Mouse (Mus musculus) natural killer cell, adult 2 months (primary cell): ENCODE measurements around the gene Pgm5.

Experiments
- DNase-seq, 2 experiments: peaks; one replicate each; pipeline ENCODE4 v3.0.0; 2022; ENCODE audit warnings: low spot score in 2 of 2

Gene Pgm5

GRCm38 (mm10) chr19:24871037-24871635 is 9.5 kb upstream of the Pgm5 start:
- DNase-seq: peak; percentile 11 to 59

- no peak for DNase-seq
Observed at GRCm38 (mm10) chr19:24865436-24865835, 3.8 kb upstream of the Pgm5 start.

- DNase-seq: no peak
Observed at GRCm38 (mm10) chr19:24861276-24861611, 411 bp downstream of the Pgm5 start.

- no peak for DNase-seq
Observed at GRCm38 (mm10) chr19:24851456-24852315, 10.0 kb downstream of the Pgm5 start.

GRCm38 (mm10) chr19:24848844-24849243 is 12.8 kb downstream of the Pgm5 start:
- DNase-seq: no peak

GRCm38 (mm10) chr19:24848345-24848744 is 13.3 kb downstream of the Pgm5 start:
- DNase-seq: no peak

GRCm38 (mm10) chr19:24845007-24845546 is 16.6 kb downstream of the Pgm5 start:
- DNase-seq: no peak

- no peak for DNase-seq
Observed at GRCm38 (mm10) chr19:24842080-24842479, 19.6 kb downstream of the Pgm5 start.

GRCm38 (mm10) chr19:24824517-24824916 is 37.1 kb downstream of the Pgm5 start:
- DNase-seq: no peak

- no peak for DNase-seq
Observed at GRCm38 (mm10) chr19:24815661-24816221, 45.9 kb downstream of the Pgm5 start.

- no peak for DNase-seq
Observed at GRCm38 (mm10) chr19:24812861-24813293, 48.8 kb downstream of the Pgm5 start.

- no peak for DNase-seq
Observed at GRCm38 (mm10) chr19:24812106-24812810, 49.4 kb downstream of the Pgm5 start.

GRCm38 (mm10) chr19:24811451-24811850 is 50.2 kb downstream of the Pgm5 start:
- DNase-seq: no peak

- DNase-seq: no peak
Observed at GRCm38 (mm10) chr19:24806013-24806412, 55.6 kb downstream of the Pgm5 start.

- DNase-seq: no peak
Observed at GRCm38 (mm10) chr19:24797606-24798005, 64.0 kb downstream of the Pgm5 start.

- no peak for DNase-seq
Observed at GRCm38 (mm10) chr19:24794350-24794749, 67.3 kb downstream of the Pgm5 start.

- no peak for DNase-seq
Observed at GRCm38 (mm10) chr19:24793545-24794139, 68.0 kb downstream of the Pgm5 start.

GRCm38 (mm10) chr19:24792876-24793275 is 68.8 kb downstream of the Pgm5 start:
- DNase-seq: no peak

GRCm38 (mm10) chr19:24785898-24786297 is 75.8 kb downstream of the Pgm5 start:
- DNase-seq: no peak

GRCm38 (mm10) chr19:24785056-24785675 is 76.5 kb downstream of the Pgm5 start:
- DNase-seq: no peak

- DNase-seq: no peak
Observed at GRCm38 (mm10) chr19:24783736-24784135, 77.9 kb downstream of the Pgm5 start.
